Mouse (Mus musculus) kidney, postnatal 0 days (tissue): Measurements from ENCODE around the gene Tmem132d. TPM values are rescaled to one million over a fixed set of nuclear protein-coding genes. Genes with fewer than 3 reads are reported as not detected.

Source experiments
- ATAC-seq: fragments of 200-750 bp; cut with Nextera tagmentation; replicated peaks from 2 replicates; pipeline ENCODE4 v1.8.0; 2017; ENCODE audit warnings: low read depth, moderate number of reproducible peaks, moderate TSS enrichment, moderate library complexity; ENCODE audit not compliant: low FRiP score
- DNase-seq: peaks from one replicate; pipeline ENCODE4 v3.0.0-alpha.2; 2016; ENCODE audit warnings: low spot score
- H3K27ac ChIP-seq: fragments of 300-500 bp; sonication (generic); 2 replicates; pipeline ENCODE4 v1.5.1; 2014; ENCODE audit warnings: mild to moderate bottlenecking
- H3K27me3 ChIP-seq: fragments of 300-500 bp; sonication (generic); 2 replicates; pipeline ENCODE4 v1.6.1; 2014; ENCODE audit warnings: low read length, mixed read lengths; ENCODE audit not compliant: insufficient read depth
- H3K36me3 ChIP-seq: fragments of 300-500 bp; sonication (generic); 2 replicates; pipeline ENCODE4 v1.6.1; 2014; ENCODE audit warnings: low read length, mixed read lengths; ENCODE audit not compliant: insufficient read depth
- H3K4me1 ChIP-seq: fragments of 300-500 bp; sonication (generic); replicated peaks from 2 replicates; pipeline ENCODE4 v1.6.1; 2014; ENCODE audit warnings: antibody characterized with exemption, low read length, mixed read lengths; ENCODE audit not compliant: insufficient read depth
- H3K4me2 ChIP-seq: fragments of 300-500 bp; sonication (generic); 2 replicates; pipeline ENCODE4 v1.6.1; 2014; ENCODE audit warnings: mild to moderate bottlenecking, low read length, moderate library complexity, mixed read lengths
- H3K4me3 ChIP-seq: fragments of 300-500 bp; sonication (generic); replicated peaks from 2 replicates; pipeline ENCODE4 v1.5.1; 2014; ENCODE audit warnings: low read depth, low read length
- H3K9ac ChIP-seq: fragments of 300-500 bp; sonication (generic); 2 replicates; pipeline ENCODE4 v1.6.1; 2014; ENCODE audit warnings: low read depth, low read length
- H3K9me3 ChIP-seq: fragments of 300-500 bp; sonication (generic); replicated peaks from 2 replicates; pipeline ENCODE4 v1.6.1; 2016; ENCODE audit warnings: low read length, inconsistent platforms, mixed read lengths
- CTCF ChIP-seq: IDR thresholded peaks from 2 replicates; pipeline ENCODE4 v1.5.1; 2016; ENCODE audit warnings: antibody characterized with exemption, low read depth, mild to moderate bottlenecking, moderate library complexity
- WGBS: fragments of 180-500 bp; shearing (Covaris S2); extraction: QIAGEN DNeasy Blood & Tissue Kit; methylation state at CpG from one replicate; pipeline ENCODE4 v1.1.7; 2014; 5-methylcytosine and 5-hydroxymethylcytosine counted together
- polyA plus RNA-seq: library from polyadenylated mRNA; unstranded; fragments of >200 nt; fragmentation: Nextera tagmentation; extraction: Ambion mirVana; gene quantifications from 2 replicates; pipeline ENCODE4 v1.2.1, GENCODE M21; 2015

Tmem132d gene
- polyA plus RNA-seq, 1 experiment from 2014 or later: 0.14 TPM

GRCm38 (mm10) chr5:127831791-127832190, 601.1 kb downstream of the Tmem132d start:
- Histone ChIP-seq H3K4me1 (no peaks in the 10 kb centered on the region), H3K27me3 (no peaks in the 10 kb centered on the region), H3K9me3 (no peaks in the 10 kb centered on the region), H3K4me3 (no peak overlapping the region), H3K36me3 (no peaks in the 10 kb centered on the region), H3K4me2 (no peak overlapping the region), H3K27ac (no peak overlapping the region), H3K9ac (no peak overlapping the region)
- 88% methylated on average over 2 of the region's 2 CpGs for WGBS
- ATAC-seq (no peak), DNase-seq (no peak)
- TF ChIP-seq CTCF: no peak

- no peak for ATAC-seq
- Histone ChIP-seq H3K4me3 (no peak overlapping the region), H3K36me3 (no peaks in the 10 kb centered on the region), H3K27ac (no peak overlapping the region), H3K9me3 (no peaks in the 10 kb centered on the region), H3K4me1 (no peaks in the 10 kb centered on the region), H3K4me2 (no peak overlapping the region), H3K27me3 (no peaks in the 10 kb centered on the region), H3K9ac (no peak overlapping the region)
- 64% methylated on average over 1 of the region's 1 CpGs for WGBS
- no peak for TF ChIP-seq CTCF
- DNase-seq: no peak
Observed at GRCm38 (mm10) chr5:127830831-127831230, 602.0 kb downstream of the Tmem132d start.

- no peak for DNase-seq
- no peaks in the 10 kb centered on the region for H3K9me3 ChIP-seq
- ATAC-seq: no peak
- WGBS: 88% methylated on average over 6 of the region's 6 CpGs
- H3K4me1 ChIP-seq: no peaks in the 10 kb centered on the region
- H3K36me3 ChIP-seq: no peaks in the 10 kb centered on the region
- H3K27ac ChIP-seq: no peak overlapping the region
- no peak overlapping the region for H3K4me2 ChIP-seq
- TF ChIP-seq CTCF: no peak
- no peak overlapping the region for H3K4me3 ChIP-seq
- H3K9ac ChIP-seq: no peak overlapping the region
- H3K27me3 ChIP-seq: no peaks in the 10 kb centered on the region
Observed at GRCm38 (mm10) chr5:127828756-127829155, 604.1 kb downstream of the Tmem132d start.

GRCm38 (mm10) chr5:127821960-127822359, 610.9 kb downstream of the Tmem132d start:
- Histone ChIP-seq H3K4me3 (no peak overlapping the region), H3K9me3 (no peaks in the 10 kb centered on the region), H3K9ac (no peak overlapping the region), H3K27me3 (no peaks in the 10 kb centered on the region), H3K4me1 (no peaks in the 10 kb centered on the region), H3K4me2 (no peak overlapping the region), H3K36me3 (no peaks in the 10 kb centered on the region), H3K27ac (no peak overlapping the region)
- 33% methylated on average over 1 of the region's 1 CpGs for WGBS
- DNase-seq (peak; percentile 5), ATAC-seq (no peak)
- TF ChIP-seq CTCF: peak; percentile 54; the same call in 1 of the 2 replicates

- 79% methylated on average over 8 of the region's 8 CpGs for WGBS
- H3K27me3 ChIP-seq: no peaks in the 10 kb centered on the region
- no peaks in the 10 kb centered on the region for H3K36me3 ChIP-seq
- ATAC-seq (no peak), DNase-seq (no peak)
- H3K4me3 ChIP-seq: no peak overlapping the region
- H3K4me2 ChIP-seq: no peak overlapping the region
- H3K4me1 ChIP-seq: no peaks in the 10 kb centered on the region
- no peaks in the 10 kb centered on the region for H3K9me3 ChIP-seq
- TF ChIP-seq CTCF: no peak
- H3K9ac ChIP-seq: no peak overlapping the region
- H3K27ac ChIP-seq: no peak overlapping the region
Observed at GRCm38 (mm10) chr5:127815292-127815691, 617.6 kb downstream of the Tmem132d start.

GRCm38 (mm10) chr5:127807419-127807818, 625.5 kb downstream of the Tmem132d start:
- no peak for TF ChIP-seq CTCF

GRCm38 (mm10) chr5:127806850-127807249, 626.0 kb downstream of the Tmem132d start:
- no peak for ATAC-seq
- WGBS: 39% methylated on average over 12 of the region's 12 CpGs
- Histone ChIP-seq H3K9ac (no peak overlapping the region), H3K36me3 (no peaks in the 10 kb centered on the region), H3K27ac (no peak overlapping the region), H3K27me3 (no peaks in the 10 kb centered on the region), H3K4me3 (no peak overlapping the region), H3K9me3 (no peaks in the 10 kb centered on the region), H3K4me2 (no peak overlapping the region), H3K4me1 (no peaks in the 10 kb centered on the region)
- TF ChIP-seq CTCF: no peak
- no peak for DNase-seq

More at GRCm38 (mm10) chr5:127807419-127807818, 625.5 kb downstream of the Tmem132d start:
- H3K4me1 ChIP-seq: no peaks in the 10 kb centered on the region
- no peak overlapping the region for H3K4me3 ChIP-seq
- H3K36me3 ChIP-seq: no peaks in the 10 kb centered on the region
- no peak overlapping the region for H3K9ac ChIP-seq
- H3K4me2 ChIP-seq: no peak overlapping the region
- H3K9me3 ChIP-seq: no peaks in the 10 kb centered on the region
- no peak overlapping the region for H3K27ac ChIP-seq
- no peaks in the 10 kb centered on the region for H3K27me3 ChIP-seq
- 64% methylated on average over 3 of the region's 3 CpGs for WGBS
- DNase-seq (no peak), ATAC-seq (no peak)
